Mouse (Mus musculus) lung, adult 2 months (tissue): ENCODE measurements around the gene Tmem140.

ENCODE experiments used
- CTCF ChIP-seq: fragments of 200-500 bp; IDR thresholded peaks from 2 replicates; pipeline ENCODE4 v1.5.1; 2011; ENCODE audit warnings: mild to moderate bottlenecking, low read length, control low read depth; ENCODE audit not compliant: insufficient read depth
- POLR2A ChIP-seq: fragments of 200-500 bp; IDR thresholded peaks from 2 replicates; pipeline ENCODE4 v1.6.1; 2011; ENCODE audit warnings: low read depth, mild to moderate bottlenecking, control low read depth, low read length, borderline replicate concordance; ENCODE audit errors: extremely low read depth

DNA sequence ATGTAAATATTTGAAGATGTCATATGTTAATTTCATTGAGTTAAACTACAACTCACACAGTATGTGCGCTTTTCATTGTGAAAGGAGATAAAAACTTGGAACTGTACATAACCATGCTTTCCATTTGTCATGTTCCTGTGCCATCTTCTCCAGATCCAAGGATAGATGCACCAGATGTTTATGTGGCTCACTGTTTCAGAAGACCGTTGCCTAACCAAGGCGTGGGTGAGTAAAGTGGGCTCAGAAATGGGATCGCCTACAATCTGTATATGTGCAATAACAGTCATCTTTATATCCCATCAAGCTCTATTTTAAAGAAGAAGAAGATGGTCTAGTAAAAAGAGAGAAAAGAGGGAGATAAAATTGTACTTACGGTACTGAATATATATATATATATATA is 30.6 kb upstream of the Tmem140 start:
- no peak for TF ChIP-seq CTCF
- no peak for TF ChIP-seq POLR2A
